Mouse (Mus musculus) gastrocnemius, postnatal 36 days (tissue): ENCODE measurements at regions not wholly inside any gene's neighbourhood (a gene's known extent, or its start where the extent isn't known, plus 50 kb on each side); places are given as distances from the start of the nearest gene placed in this dataset.

Source experiments
- DNase-seq, 2 experiments: peaks; one replicate each; pipeline ENCODE4 v3.0.0; 2022
- intact Hi-C: fragments of 180-260 bp; cut with DNase I; formaldehyde crosslinking; loops from one replicate; pipeline ENCODE4 v1.15.1; 2025

DNA sequence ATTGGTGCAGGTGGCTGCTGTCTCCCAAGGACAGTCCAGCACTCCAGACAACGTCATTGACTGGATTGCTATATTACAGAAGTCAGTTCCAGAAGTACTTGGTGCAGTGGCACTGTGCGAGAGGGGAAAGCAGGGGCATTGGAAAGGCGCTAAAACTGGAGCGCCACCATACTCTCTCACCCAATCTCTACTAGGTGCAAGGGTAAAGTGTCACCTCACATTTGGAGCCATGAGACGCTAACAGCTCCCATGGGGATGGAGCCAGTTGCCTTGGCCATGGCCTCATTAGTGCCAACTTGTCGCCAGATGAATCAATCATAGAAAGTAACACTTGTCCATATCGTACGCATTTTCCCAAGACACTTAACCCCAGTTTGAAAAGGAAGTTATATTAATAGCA is 1617.2 kb upstream of the Gulo start:
- DNase-seq: no peak
- intact Hi-C loops: no loop called here

- DNase-seq: no peak
- intact Hi-C loops: loop anchor here (5.0 kb wide), 1 partner anchor 412 kb away; no protein-coding TSS in a partner anchor
Observed at GRCm38 (mm10) chr14:67623841-67624480, 1615.0 kb upstream of the Gulo start.

GRCm38 (mm10) chr14:67622911-67623310 is 1613.9 kb upstream of the Gulo start:
- intact Hi-C loops: loop anchor here (5.0 kb wide), 1 partner anchor 411 kb away; no protein-coding TSS in a partner anchor
- DNase-seq: no peak

- DNase-seq: no peak
- intact Hi-C loops: loop anchor here (5.0 kb wide), 1 partner anchor 409 kb away; no protein-coding TSS in a partner anchor
Observed at GRCm38 (mm10) chr14:67621486-67621885, 1612.5 kb upstream of the Gulo start.

- DNase-seq: no peak
- intact Hi-C loops: loop anchor here (5.0 kb wide), 1 partner anchor 409 kb away; no protein-coding TSS in a partner anchor
Observed at GRCm38 (mm10) chr14:67620854-67621476, 1612.0 kb upstream of the Gulo start.

DNA sequence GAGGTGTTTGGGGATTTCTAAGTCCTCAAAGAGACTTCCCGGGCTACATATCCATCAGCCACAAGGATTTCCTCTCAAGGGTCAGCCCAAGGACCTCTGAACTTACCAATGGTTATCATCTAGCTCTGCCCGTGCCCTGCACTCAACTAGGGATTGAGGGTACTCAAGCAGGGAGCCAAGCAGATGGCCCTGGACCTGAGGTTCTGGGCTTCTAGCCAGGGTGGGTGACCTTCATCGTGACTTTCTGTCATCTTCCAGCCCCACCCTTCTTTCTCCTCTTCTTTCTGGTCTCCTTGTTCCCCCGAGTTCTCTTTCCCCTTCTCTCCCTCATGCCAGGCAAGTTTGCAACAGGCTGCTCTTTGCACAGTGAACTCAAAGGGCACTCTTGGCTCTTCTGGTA is 1610.6 kb upstream of the Gulo start:
- intact Hi-C loops: no loop called here
- no peak for DNase-seq

DNA sequence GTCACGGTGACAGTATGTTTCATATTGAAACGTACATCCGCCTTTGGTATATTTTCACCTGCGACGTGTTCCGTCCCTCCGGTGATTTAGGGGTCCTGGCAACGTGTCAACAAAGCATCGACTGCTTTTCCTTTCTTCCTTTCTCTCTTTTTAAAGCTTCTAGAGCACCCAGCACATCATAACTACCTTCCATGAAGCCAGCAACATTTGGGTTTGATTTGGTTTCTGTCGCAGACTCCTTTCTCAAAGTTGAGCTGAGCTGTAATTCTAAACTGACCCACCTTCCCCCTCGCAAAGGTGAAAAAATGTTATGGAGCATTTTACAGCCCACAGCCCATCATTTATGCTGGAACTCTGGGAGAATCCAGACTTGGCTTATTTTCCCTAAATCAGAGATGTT is 1605.4 kb upstream of the Gulo start:
- intact Hi-C loops: no loop called here
- no peak for DNase-seq

DNA sequence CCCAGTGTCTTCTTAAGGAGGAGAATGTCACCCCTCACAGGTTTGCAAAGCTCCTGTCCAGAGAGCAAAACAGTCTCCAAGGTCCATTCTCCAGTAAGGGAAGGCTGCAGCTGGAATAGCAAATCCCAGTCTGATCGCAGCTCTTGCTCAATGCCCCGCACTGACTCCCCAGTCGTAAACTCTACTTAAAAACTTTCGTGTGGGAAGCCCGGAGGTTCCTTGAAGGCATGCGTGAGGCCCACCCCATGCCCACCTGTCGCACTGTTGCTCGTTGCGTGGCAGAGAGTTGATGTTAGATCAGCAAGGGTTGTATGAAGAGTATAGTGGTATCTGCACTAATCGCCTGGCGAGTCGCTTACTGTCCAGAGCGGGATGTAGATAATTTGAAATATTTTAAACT is 1604.7 kb upstream of the Gulo start:
- intact Hi-C loops: no loop called here
- DNase-seq: no peak

DNA sequence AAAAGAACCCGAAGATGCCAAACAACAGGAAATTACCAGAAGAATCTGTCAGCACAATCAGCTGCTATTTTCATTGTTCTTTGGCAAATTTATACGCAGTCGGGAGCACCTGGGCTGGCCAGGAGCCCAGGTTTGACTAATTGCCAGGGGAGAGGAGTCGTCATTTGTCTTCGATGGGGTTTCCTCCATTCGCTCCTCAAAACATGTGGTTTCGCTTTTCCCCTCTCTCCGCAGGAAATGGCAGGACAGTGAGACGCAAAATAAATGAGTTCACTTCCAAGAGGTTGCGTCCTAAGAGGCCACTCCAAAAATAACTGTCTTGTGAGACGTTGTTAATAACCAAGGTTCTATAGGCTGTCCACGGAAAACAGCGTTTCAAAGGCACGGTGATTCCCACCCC is 1604.2 kb upstream of the Gulo start:
- peak; percentile 28 to 32 for DNase-seq
- intact Hi-C loops: no loop called here

GRCm38 (mm10) chr14:67612471-67612870 is 1603.5 kb upstream of the Gulo start:
- intact Hi-C loops: no loop called here
- no peak for DNase-seq

DNA sequence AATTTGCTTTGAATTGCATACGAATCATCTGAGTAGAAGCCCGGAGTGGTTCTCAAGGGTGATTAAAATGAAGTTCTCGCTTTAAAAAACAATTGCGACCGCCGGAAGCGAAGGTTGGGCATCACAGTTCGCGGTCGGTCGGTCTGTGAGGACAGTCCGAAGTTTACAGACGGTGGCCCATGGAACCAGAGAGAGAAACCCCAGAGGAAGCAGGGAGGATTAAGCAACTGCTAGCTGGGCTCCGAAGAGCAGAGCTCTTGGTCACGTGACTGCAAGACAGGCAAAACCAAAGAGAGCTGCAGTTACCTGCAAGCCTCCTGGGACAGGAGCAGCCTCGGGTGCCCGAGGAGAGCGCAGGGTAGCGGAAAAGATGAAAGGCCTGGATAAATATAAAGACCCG is 1599.3 kb upstream of the Gulo start:
- intact Hi-C loops: no loop called here
- DNase-seq: no peak

- DNase-seq: no peak
- intact Hi-C loops: loop anchor here (5.0 kb wide), 1 partner anchor 391 kb away; no protein-coding TSS in a partner anchor
Observed at GRCm38 (mm10) chr14:67602960-67603359, 1594.0 kb upstream of the Gulo start.

GRCm38 (mm10) chr14:67599734-67600133 is 1590.7 kb upstream of the Gulo start:
- no peak for DNase-seq
- intact Hi-C loops: loop anchor here (5.0 kb wide), 1 partner anchor 387 kb away; no protein-coding TSS in a partner anchor

GRCm38 (mm10) chr14:67588627-67589026 is 1579.6 kb upstream of the Gulo start:
- intact Hi-C loops: no loop called here
- no peak for DNase-seq

GRCm38 (mm10) chr14:67584456-67585048 is 1575.5 kb upstream of the Gulo start:
- DNase-seq: no peak
- intact Hi-C loops: no loop called here

GRCm38 (mm10) chr14:67582201-67582782 is 1573.3 kb upstream of the Gulo start:
- DNase-seq: no peak
- intact Hi-C loops: no loop called here

- DNase-seq: no peak
- intact Hi-C loops: no loop called here
Observed at GRCm38 (mm10) chr14:67574346-67574949, 1565.4 kb upstream of the Gulo start.

GRCm38 (mm10) chr14:67573451-67573995 is 1564.5 kb upstream of the Gulo start:
- DNase-seq: no peak
- intact Hi-C loops: no loop called here

DNA sequence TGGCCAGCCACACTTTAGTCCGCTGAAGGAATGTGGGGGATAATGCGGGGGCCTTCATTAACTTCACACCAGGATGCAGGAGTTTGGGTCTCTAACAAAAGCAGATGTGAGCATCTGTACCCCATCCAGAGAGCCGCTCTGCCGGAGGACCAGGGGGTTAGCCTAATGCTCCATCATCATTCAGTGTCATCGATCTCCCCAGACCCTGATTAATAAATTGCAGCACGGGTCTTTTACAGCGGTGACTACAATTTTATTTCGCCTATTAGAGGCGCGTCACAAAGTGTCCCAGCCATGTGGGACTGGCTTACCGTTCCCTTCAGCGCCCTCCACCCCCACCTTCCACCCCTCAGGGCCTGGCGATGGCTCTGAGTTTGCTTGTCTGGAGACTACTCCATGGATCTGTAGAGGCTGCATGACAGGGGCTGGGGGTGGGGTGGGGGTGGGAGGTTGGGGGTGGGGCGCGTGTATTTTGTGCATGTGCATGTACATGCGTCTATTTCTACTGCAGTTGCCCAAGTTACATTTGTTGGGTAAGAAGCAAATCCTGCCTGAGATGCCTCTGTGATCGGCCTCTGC is 1560.8 kb upstream of the Gulo start:
- no peak for DNase-seq
- intact Hi-C loops: no loop called here
